Mouse (Mus musculus): ENCODE measurements around the gene Dgki. TPM values are rescaled to one million over a fixed set of nuclear protein-coding genes. Genes with fewer than 3 reads are reported as not detected.
A peak's percentile ranks its signal among the peaks of the same experiment; 100 is the strongest.

Gene Dgki
- polyA plus RNA-seq, 1 experiment from 2014 or later, result 5.9 TPM

- Histone ChIP-seq H3K9ac (no peak overlapping the region), H3K9me3 (peaks cover 8% of the 10 kb centered on the region; the same call in 1 of the 2 replicates), H3K27ac (replicated peaks) (no peak overlapping the region), H3K4me1 (replicated peaks) (no peaks in the 10 kb centered on the region), H3K27me3 (no peaks in the 10 kb centered on the region), H3K36me3 (peaks cover 6% of the 10 kb centered on the region), H3K4me3 (no peak overlapping the region), H3K4me2 (no peak overlapping the region)
- ATAC-seq (ENCODE audit: low read depth), result no peak
- 75% methylated on average over 4 of the region's 4 CpGs for WGBS
Measured at GRCm38 (mm10) chr6:36922006-36922405, 378.0 kb downstream of the Dgki start.

GRCm38 (mm10) chr6:36911586-36911985 lies 388.4 kb downstream of the Dgki start:
- ATAC-seq (ENCODE audit: low read depth), result no peak
- Histone ChIP-seq H3K4me1 (replicated peaks) (no peaks in the 10 kb centered on the region), H3K27me3 (no peaks in the 10 kb centered on the region), H3K4me2 (no peak overlapping the region), H3K27ac (replicated peaks) (no peak overlapping the region; the same call in 1 of the 2 replicates), H3K4me3 (no peak overlapping the region), H3K36me3 (no peaks in the 10 kb centered on the region), H3K9ac (no peak overlapping the region), H3K9me3 (no peaks in the 10 kb centered on the region)
- 44% methylated on average over 6 of the region's 6 CpGs for WGBS

DNA sequence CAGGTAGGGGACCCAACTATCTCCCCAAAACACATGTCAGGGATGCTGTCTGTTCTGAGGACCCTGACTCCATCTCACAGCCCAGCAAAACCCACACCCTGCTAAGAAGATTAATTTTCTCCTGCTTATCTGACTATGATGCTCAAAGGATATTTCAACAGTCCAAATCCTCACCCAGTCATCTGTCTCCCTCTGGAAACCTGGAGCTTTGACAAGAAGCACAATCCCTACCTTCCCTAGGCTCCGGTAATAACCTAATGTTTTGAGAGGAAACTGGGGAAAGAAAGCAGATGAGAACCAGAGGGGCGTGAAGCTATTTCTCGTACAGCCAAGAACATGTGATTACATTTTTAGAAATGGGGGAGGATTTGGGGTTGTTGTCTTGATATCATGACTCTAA lies 392.8 kb downstream of the Dgki start:
- H3K4me1 ChIP-seq (replicated peaks), result peaks cover 30% of the 10 kb centered on the region
- no peaks in the 10 kb centered on the region for H3K27me3 ChIP-seq
- 73% methylated on average over 3 of the region's 3 CpGs for WGBS
- ATAC-seq (ENCODE audit: low read depth), result no peak
- no peaks in the 10 kb centered on the region for H3K36me3 ChIP-seq
- no peak overlapping the region for H3K27ac ChIP-seq (replicated peaks)
- H3K4me2 ChIP-seq, result no peak overlapping the region
- H3K9ac ChIP-seq, result no peak overlapping the region
- H3K4me3 ChIP-seq, result no peak overlapping the region
- H3K9me3 ChIP-seq, result no peaks in the 10 kb centered on the region

GRCm38 (mm10) chr6:36905965-36906364 lies 394.0 kb downstream of the Dgki start:
- Histone ChIP-seq H3K9ac (no peak overlapping the region), H3K36me3 (no peaks in the 10 kb centered on the region), H3K4me1 (replicated peaks) (peaks cover 30% of the 10 kb centered on the region), H3K27me3 (no peaks in the 10 kb centered on the region), H3K9me3 (no peaks in the 10 kb centered on the region), H3K4me2 (no peak overlapping the region), H3K4me3 (no peak overlapping the region), H3K27ac (replicated peaks) (no peak overlapping the region)
- ATAC-seq (ENCODE audit: low read depth), result no peak
- 90% methylated on average over 3 of the region's 3 CpGs for WGBS

DNA sequence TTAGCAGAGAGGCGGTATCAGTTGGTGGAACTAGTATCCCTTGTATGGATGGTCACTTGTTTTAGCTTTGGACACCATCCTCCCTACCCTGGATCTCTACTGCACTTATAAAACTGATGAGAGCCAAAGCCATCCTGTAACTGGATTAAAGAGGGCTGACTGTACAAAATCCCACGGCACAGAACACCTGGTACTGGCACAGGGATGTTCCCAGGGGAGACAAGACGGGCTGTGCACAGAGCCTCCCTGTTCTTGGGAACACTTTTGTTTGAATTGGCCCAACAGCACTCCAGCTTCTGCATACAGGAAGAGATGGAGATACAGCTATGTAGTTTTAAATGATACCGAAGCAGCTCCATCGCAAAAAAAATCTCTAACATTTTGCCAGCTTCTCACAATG lies 395.1 kb downstream of the Dgki start:
- no peak overlapping the region for H3K4me2 ChIP-seq
- WGBS, result 82% methylated on average over 5 of the region's 5 CpGs
- no peak for ATAC-seq (ENCODE audit: low read depth)
- H3K9me3 ChIP-seq, result no peaks in the 10 kb centered on the region
- H3K4me3 ChIP-seq, result no peak overlapping the region
- no peak overlapping the region for H3K27ac ChIP-seq (replicated peaks)
- no peaks in the 10 kb centered on the region for H3K36me3 ChIP-seq
- H3K9ac ChIP-seq, result no peak overlapping the region
- no peaks in the 10 kb centered on the region for H3K27me3 ChIP-seq
- peaks cover 30% of the 10 kb centered on the region for H3K4me1 ChIP-seq (replicated peaks)

DNA sequence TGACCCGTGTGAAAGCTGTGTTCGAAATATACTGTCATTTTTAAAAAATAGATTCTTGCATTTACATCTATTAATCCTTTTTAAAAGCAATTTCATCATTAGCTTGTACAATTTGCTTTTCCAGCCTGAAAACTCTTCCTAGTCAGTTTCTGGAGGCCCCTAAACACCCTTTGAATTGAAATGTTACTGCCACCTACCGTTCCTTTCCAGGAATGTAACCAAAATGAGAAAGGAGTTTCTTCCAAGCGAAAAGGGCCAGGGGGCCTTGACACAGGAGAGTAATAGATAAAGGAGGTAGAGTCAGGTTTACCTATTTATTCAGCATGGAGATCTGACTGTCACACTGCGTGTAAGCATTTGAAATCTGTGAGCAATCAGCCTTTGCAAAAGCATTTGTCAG lies 396.2 kb downstream of the Dgki start:
- Histone ChIP-seq H3K27ac (replicated peaks) (peak overlapping the region; percentile 76), H3K9ac (no peak overlapping the region), H3K4me2 (0 out of 2 replicates have a peak overlapping the region, but pooled peaks have one; percentile 13), H3K4me3 (no peak overlapping the region), H3K9me3 (no peaks in the 10 kb centered on the region), H3K27me3 (no peaks in the 10 kb centered on the region), H3K4me1 (replicated peaks) (peaks cover 30% of the 10 kb centered on the region), H3K36me3 (no peaks in the 10 kb centered on the region)
- peak; percentile 87 for ATAC-seq (ENCODE audit: low read depth)
- WGBS, result 18% methylated on average over 5 of the region's 5 CpGs

- H3K4me3 ChIP-seq, result no peak overlapping the region
- H3K9ac ChIP-seq, result 0 out of 2 replicates have a peak overlapping the region, but pooled peaks have one; percentile 36
- no peaks in the 10 kb centered on the region for H3K36me3 ChIP-seq
- 8% methylated on average over 8 of the region's 8 CpGs for WGBS
- H3K27me3 ChIP-seq, result no peaks in the 10 kb centered on the region
- peaks cover 30% of the 10 kb centered on the region for H3K4me1 ChIP-seq (replicated peaks)
- ATAC-seq (ENCODE audit: low read depth), result peak; percentile 67
- no peaks in the 10 kb centered on the region for H3K9me3 ChIP-seq
- 0 out of 2 replicates have a peak overlapping the region, but pooled peaks have one; percentile 13 for H3K4me2 ChIP-seq
- H3K27ac ChIP-seq (replicated peaks), result peak overlapping the region; percentile 76
Measured at GRCm38 (mm10) chr6:36903159-36903794, 396.7 kb downstream of the Dgki start.

- H3K9ac ChIP-seq, result no peak overlapping the region
- H3K4me1 ChIP-seq (replicated peaks), result peaks cover 25% of the 10 kb centered on the region
- no peak overlapping the region for H3K4me3 ChIP-seq
- no peak for ATAC-seq (ENCODE audit: low read depth)
- no peak overlapping the region for H3K4me2 ChIP-seq
- 87% methylated on average over 4 of the region's 4 CpGs for WGBS
- H3K27ac ChIP-seq (replicated peaks), result no peak overlapping the region
- no peaks in the 10 kb centered on the region for H3K27me3 ChIP-seq
- H3K9me3 ChIP-seq, result no peaks in the 10 kb centered on the region
- no peaks in the 10 kb centered on the region for H3K36me3 ChIP-seq
Measured at GRCm38 (mm10) chr6:36899872-36900271, 400.1 kb downstream of the Dgki start.

GRCm38 (mm10) chr6:36898412-36898811 lies 401.6 kb downstream of the Dgki start:
- ATAC-seq (ENCODE audit: low read depth), result no peak
- Histone ChIP-seq H3K4me3 (no peak overlapping the region), H3K36me3 (no peaks in the 10 kb centered on the region), H3K9me3 (no peaks in the 10 kb centered on the region), H3K4me2 (no peak overlapping the region), H3K9ac (no peak overlapping the region), H3K27me3 (no peaks in the 10 kb centered on the region), H3K4me1 (replicated peaks) (peaks cover 12% of the 10 kb centered on the region), H3K27ac (replicated peaks) (no peak overlapping the region)
- 80% methylated on average over 6 of the region's 6 CpGs for WGBS

DNA sequence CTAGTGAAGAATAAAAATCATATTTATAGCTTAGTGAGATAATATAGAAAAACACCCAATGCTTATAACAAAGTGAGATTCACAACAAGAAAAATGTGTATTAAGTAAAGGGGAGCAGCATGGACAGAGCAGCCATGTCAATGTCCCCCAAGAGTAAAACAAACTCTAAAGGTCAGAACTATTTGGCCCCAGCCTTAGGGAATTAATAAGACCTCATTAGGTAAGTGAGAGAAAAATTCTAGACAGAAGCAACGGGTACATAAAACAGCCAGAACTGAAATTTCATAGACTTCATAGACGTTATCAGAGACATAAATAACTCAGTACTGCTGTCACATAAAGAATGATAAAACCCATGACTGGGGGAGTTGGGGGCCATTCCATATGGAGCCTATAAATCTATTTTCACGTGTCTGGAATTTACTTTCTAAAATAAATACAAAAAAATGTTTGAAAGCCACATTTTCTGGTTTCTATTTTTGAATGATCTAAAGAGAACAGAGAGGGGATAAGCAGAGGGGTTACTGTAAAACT lies 402.3 kb downstream of the Dgki start:
- H3K4me3 ChIP-seq, result no peak overlapping the region
- no peaks in the 10 kb centered on the region for H3K27me3 ChIP-seq
- no peaks in the 10 kb centered on the region for H3K36me3 ChIP-seq
- ATAC-seq (ENCODE audit: low read depth), result no peak
- peaks cover 5% of the 10 kb centered on the region; the same call in 1 of the 2 replicates for H3K4me1 ChIP-seq (replicated peaks)
- no peak overlapping the region for H3K9ac ChIP-seq
- 48% methylated on average over 3 of the region's 3 CpGs for WGBS
- H3K9me3 ChIP-seq, result no peaks in the 10 kb centered on the region
- H3K27ac ChIP-seq (replicated peaks), result no peak overlapping the region
- no peak overlapping the region for H3K4me2 ChIP-seq

DNA sequence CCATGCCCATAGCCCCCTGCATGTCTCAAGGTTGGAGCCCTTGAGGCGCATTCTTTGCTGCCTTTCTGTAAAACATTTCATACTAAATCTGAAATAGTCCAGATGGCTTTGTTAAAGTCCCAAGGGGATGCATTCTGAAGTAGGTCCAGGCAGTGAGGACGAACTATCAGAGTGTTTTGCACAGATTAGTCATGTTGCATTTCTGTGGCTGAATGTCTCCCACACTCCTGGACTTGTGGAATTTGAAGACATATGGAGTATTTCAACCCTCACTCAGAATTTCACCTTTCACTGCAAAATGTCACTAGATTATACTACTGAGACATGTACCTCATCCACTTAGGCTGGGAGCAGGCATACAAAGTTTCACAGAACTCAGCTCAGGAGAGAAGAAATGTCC lies 403.3 kb downstream of the Dgki start:
- ATAC-seq (ENCODE audit: low read depth), result no peak
- Histone ChIP-seq H3K36me3 (no peaks in the 10 kb centered on the region), H3K4me1 (replicated peaks) (peaks cover 7% of the 10 kb centered on the region), H3K9ac (no peak overlapping the region), H3K9me3 (no peaks in the 10 kb centered on the region), H3K4me3 (no peak overlapping the region), H3K4me2 (no peak overlapping the region), H3K27ac (replicated peaks) (no peak overlapping the region), H3K27me3 (no peaks in the 10 kb centered on the region)
- 76% methylated on average over 2 of the region's 2 CpGs for WGBS

DNA sequence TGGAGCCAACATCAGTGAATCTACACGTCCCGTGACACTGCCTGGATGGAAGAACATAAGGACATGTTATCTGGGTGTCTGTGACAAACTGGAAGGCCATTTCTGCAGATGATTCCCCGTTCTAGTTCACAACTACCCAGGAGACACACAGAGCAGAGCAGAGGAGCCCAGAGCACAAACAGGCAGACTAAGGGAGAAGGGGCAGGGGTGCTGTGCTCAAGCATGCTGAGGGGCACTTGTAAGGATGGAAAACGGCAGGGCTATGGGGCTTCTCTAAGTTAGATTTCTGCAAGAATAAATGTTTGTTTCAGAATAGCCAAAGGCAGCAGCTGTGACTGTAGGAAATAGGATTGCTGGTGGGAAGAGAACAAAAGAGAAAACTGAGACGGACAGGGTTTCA lies 408.2 kb downstream of the Dgki start:
- Histone ChIP-seq H3K4me2 (no peak overlapping the region), H3K4me1 (replicated peaks) (peaks cover 19% of the 10 kb centered on the region), H3K9ac (no peak overlapping the region), H3K4me3 (no peak overlapping the region), H3K27ac (replicated peaks) (peak overlapping the region; percentile 55), H3K36me3 (no peaks in the 10 kb centered on the region), H3K27me3 (no peaks in the 10 kb centered on the region), H3K9me3 (no peaks in the 10 kb centered on the region)
- ATAC-seq (ENCODE audit: low read depth), result no peak
- 73% methylated on average over 5 of the region's 5 CpGs for WGBS

DNA sequence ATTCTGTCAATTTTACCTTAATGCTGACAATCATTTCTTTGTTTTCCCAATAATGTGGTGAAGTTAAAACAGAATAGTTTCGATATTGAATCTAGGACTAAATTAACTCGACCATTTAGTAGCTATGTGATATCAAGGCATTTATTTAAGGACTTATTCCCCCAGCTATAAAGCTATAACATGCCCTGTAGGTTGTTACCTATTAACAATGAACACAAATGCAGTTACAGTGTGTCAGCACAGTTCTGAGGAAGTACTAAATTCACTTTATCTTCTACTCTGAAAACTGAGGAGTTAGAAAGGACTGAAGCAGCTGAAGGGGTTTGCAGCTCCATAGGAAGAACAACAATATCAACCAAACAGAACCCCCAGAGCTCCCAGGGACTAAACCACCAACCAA lies 409.2 kb downstream of the Dgki start:
- 53% methylated on average over 2 of the region's 2 CpGs for WGBS
- no peaks in the 10 kb centered on the region for H3K27me3 ChIP-seq
- peaks cover 19% of the 10 kb centered on the region for H3K4me1 ChIP-seq (replicated peaks)
- no peak overlapping the region for H3K9ac ChIP-seq
- H3K4me3 ChIP-seq, result no peak overlapping the region
- H3K36me3 ChIP-seq, result no peaks in the 10 kb centered on the region
- H3K27ac ChIP-seq (replicated peaks), result peak overlapping the region; percentile 38; the same call in 1 of the 2 replicates
- ATAC-seq (ENCODE audit: low read depth), result no peak
- no peaks in the 10 kb centered on the region for H3K9me3 ChIP-seq
- H3K4me2 ChIP-seq, result no peak overlapping the region

Data from neural tube, embryonic 13.5 days (tissue).